Mouse (Mus musculus) spleen, postnatal 10 days (tissue): Measurements from ENCODE around the gene Gpsm1.

Experiments
- DNase-seq, 2 experiments: peaks; one replicate each; pipeline ENCODE4 v3.0.0; 2021 to 2022; ENCODE audit warnings: low spot score in 2 of 2

The Gpsm1 gene

GRCm38 (mm10) chr2:26338302-26339203 lies 23.2 kb downstream of the Gpsm1 start:
- DNase-seq, result no peak

GRCm38 (mm10) chr2:26339204-26339551 lies 23.9 kb downstream of the Gpsm1 start:
- DNase-seq, result no peak

- no peak for DNase-seq
Observed at GRCm38 (mm10) chr2:26341510-26341981, 26.2 kb downstream of the Gpsm1 start.

- DNase-seq, result no peak
Observed at GRCm38 (mm10) chr2:26342044-26342443, 26.7 kb downstream of the Gpsm1 start.

GRCm38 (mm10) chr2:26342609-26343490 lies 27.5 kb downstream of the Gpsm1 start:
- DNase-seq, result no peak

DNA sequence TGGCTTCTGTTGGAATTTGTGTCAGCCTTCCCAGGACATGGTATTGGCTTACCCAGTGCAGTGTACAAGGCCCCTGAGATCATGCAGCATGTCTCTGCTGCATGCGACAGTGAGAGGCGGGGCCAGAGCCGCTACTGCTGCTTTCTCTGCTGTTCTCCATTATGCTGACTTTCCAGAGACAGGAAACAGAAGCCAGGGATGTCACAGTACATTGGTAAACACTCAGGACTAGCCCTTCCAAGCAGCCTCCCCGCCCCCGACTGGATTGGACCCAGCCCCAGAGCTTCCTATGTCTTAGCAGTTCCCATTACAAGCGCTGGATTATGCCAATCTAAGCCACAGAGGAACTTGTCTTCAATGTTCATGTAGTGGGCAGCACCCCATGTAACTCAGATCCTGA lies 32.9 kb downstream of the Gpsm1 start:
- no peak for DNase-seq

DNA sequence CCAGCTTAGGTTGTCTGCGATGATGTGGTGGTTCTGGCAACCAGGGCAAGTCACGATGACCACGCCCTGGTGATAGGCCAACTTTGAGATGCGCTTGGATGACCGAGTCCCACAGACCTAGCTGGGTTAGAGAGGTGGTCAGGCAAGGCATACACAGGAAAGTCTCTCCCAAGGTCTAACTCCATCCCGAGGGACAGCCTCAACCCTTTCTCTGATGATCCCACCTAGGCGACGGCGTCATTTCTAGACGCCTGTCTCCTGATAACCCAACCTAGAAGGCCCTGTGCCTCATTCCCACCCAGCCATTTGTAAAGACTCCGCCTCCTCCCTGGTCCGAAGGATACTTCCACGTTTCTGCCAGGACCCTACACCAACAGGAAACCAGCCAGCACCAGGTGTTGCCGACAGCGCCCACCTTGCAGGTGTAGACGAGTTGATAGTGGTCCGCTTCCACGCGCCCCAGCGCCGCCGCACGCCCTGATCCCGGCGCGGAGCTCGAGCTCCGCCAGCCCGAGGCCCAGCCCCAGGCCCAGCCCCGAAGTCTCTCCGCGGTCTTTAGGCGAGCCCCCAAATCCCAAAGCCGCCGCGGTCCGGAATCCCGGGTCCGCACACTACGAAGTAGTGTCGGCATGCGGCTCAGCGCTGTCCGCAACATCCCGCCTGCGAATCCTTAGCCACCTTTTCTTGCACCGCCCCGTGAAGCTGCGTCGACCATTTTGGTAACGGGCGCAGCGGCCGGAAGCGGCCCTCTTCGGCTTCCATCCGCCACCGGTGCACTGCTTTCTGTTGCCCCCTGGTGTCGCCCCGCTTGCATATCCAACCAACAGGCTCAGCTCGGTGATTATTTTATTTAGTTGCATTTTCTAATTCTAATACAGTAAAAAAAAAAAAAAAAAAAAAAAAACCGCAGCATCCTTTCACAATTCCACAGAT lies 36.3 kb downstream of the Gpsm1 start, which contains the start of gene Dnlz:
Dnlz (minus strand) TSS at position 753 of the 933 bp plus-strand sequence.
- peak; percentile 85 to 94 for DNase-seq

DNA sequence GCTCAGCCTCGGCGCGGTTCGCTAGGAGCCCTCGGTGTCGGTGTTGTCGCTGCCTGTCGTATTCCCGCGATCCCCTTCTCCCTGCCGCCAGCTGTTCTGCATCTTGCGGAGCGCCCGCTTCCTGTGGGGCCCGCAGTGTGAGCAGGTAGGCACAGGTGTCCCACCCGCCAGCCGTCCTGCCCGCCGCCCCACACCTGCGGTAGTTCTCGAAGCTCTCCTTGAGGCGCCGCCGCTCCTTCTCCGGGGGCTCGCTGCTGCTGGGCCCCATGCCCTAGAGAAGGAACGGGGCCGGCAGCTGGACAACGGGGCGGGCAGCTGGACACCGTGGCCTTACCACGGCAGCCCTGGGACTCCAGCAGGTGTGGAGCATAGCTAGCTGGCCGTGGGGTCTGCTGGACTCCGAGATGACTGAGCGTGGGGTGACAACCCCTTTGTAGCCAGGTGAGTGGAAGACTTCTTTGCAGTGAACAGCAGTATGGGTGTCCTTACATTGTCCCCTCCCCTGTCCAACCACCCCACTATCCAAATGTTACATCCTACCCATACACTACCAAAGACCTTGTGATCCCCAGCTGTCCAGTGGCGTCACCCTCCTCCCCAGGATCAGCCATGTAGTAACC lies 37.1 kb downstream of the Gpsm1 start:
- peak in 1 of 2 experiments; percentile 49 for DNase-seq

DNA sequence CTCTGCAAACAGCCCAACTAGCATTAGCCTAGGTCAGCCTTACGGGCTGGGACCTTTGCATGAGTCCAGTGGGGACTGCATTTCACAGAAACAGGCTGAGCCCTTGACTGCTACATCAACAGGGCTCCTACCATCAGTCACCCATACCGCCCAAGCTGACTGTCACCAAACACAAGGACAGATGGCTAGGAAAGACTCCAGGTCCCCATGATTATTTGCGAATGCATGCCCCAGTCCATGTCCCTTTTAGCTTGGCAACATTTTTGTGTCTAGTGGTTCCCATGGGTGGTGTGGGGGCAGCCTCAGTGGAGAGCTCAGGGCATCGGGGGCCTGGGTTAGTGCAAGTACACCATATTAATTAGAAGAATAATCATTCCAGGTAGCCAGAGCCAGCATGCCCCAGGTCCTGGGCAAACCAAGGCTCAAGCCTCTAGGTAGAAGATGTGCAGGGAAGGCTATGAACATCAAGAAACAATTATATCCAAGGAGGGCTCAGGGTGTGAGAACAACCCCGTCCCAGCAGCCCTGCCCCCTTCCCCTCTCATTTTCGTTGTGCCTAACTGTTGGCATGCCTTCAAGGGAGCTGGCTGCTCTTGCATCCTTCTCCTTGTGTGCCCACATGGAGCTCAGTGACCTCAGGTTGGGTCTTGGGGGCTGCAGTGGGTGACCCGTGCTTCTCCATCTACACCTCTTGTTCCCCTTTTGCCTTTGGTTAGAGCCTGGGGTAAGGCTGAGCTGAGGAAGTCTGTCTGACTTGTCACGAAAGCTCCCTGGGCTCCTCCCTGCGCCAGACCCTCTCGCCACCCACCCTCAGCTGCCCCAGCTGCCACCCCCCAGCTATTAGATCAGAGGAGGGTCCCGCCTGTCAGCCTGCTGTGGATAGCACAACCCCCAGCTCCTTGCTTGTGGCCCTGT lies 38.0 kb downstream of the Gpsm1 start:
- DNase-seq, result no peak

DNA sequence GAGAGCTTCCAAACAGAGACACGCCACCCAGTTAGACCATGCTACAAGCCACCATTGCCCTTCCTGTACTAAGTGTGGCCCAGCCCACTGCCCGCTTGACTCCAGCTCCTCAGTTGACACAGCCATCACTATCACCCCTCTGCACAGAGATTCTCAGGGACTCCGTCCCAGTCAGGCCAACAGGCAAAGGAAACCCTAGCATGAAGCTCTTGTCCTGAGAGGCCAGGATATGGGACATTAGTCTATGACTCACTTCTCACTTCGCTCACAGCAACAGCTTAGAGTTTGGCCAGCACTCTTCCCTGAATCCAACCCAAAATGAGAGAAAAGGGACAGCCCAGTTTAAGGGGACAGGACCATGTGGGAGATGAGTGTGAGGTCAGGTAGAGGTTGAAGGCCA lies 39.1 kb downstream of the Gpsm1 start:
- no peak for DNase-seq

DNA sequence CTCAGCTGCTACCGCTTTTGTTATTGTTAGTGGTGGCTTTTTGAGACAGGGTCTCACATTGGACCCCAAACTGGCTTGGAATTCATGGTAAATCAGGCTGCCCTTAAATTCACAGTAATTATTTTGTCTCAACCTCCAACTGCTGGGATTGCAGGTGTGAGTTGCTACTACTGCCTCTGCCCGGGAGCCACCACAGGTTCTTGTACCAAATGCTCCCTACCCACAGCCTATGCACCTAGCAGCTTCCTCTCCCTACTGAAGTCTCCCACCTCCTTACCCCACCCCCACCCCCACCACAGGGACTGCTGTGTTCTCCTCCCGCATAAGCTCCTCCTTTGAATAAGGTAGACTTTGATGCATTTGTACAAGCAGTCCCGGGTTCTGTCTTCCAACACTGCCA lies 40.9 kb downstream of the Gpsm1 start:
- no peak for DNase-seq

- no peak for DNase-seq
Observed at GRCm38 (mm10) chr2:26356678-26357077, 41.4 kb downstream of the Gpsm1 start.

DNA sequence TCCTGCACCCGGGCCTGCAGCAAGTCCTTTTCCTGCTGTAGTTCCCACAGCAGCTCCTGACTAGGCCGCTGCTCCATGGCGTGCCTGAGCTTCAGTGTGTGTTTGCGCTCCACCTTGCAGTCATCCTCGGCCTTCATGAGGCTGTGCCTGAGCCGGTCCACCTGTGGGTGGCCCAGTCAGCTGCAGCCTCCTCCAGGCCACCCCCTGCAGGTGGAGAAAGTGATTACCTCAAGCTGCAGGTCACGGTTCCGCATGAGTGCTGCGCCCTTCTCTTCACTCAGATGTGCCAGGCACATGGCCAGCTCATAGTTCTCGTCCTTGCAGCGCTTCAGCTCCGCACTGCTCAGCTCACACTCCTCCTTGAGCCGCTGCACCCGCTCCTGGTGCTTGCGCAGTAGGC lies 42.2 kb downstream of the Gpsm1 start:
- no peak for DNase-seq

DNA sequence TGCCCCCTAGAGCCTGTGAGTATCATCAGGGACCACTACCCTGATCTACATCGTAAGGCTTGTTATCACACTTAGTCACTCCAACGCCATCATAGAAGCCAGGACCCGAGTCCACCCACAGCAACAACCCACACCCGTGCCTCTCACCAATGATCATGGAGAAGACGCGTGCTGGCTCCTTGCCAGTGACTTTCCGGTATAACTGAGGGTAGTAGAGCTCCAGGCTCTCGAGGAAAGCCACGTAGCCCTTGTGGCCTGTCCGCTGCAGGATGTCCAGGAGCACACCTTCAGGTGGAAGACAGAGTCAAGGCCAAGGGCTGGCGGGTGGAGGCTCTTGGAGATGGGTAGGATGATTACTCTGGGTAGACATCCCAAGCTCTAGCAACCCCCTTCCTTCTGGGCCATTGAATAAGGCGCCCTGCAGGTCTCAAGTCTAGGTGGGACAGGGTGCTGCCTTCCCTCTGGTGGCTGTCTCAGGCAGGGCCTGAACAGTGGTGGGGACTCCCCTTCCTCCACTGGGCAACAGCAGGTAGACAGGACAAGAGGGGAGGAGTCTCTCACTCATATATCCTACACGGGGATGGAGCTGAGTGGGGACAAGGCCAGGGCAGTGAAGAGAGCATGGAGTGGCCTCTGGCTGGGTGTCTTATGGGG lies 43.5 kb downstream of the Gpsm1 start:
- DNase-seq, result no peak

- DNase-seq, result no peak
Observed at GRCm38 (mm10) chr2:26359983-26360382, 44.7 kb downstream of the Gpsm1 start.

DNA sequence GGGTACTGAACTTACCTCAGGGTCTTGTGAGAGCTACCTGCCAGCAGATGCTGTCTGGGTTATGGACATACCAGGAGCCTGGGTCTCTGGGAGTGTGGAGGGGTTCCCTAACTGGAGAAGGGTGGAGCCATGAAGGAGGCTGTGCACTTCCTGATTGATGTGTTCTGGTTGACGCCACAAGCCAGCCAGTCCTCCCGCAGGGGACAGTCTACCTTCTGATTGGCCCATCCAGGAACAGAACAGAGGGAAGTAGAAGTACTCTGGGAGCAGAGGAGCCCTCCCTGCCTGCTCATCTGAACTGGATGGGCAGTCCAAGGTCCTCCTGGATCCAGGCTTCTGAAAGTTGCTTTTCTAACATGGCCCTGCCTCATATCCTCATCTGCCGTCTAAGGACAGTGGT lies 45.5 kb downstream of the Gpsm1 start, which contains the start of gene Card9:
Card9 (minus strand) TSS at position 147 of the 400 bp plus-strand sequence.
- no peak for DNase-seq

- DNase-seq, result no peak
Observed at GRCm38 (mm10) chr2:26362991-26363390, 47.7 kb downstream of the Gpsm1 start.

DNA sequence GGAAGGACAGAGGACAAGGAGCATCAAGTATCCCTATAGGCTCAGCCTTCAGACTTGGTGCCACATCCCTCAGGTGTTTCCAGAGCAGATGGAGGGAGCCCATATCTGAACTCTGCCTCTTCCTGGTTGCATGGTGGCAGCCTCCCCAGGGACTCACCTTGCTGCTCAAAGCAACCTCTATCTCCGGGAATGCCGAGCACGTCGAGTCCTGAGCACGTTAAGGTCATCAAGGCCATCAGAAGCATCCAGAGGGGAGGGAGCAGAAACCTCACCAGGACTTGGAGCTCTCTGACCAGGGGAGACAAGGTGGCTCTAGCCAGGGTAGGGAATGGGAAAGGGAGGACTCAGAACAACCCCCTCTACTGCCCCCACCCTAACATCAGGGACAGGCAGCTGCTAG lies 48.2 kb downstream of the Gpsm1 start:
- no peak for DNase-seq
